Mouse (Mus musculus) layer of hippocampus, postnatal 36 days (tissue): ENCODE data around the gene Fam155a. TPM values are rescaled to one million over a fixed set of nuclear protein-coding genes. Genes with fewer than 3 reads are reported as not detected.
A peak's percentile ranks its signal among the peaks of the same experiment; 100 is the strongest.

ENCODE experiments used
- DNase-seq, 2 experiments: peaks; one replicate each; pipeline ENCODE4 v3.0.0; 2022
- total RNA-seq, 2 experiments: library from RNA; stranded (reverse); gene quantifications; 2 replicates each; pipeline ENCODE4 v1.2.3; 2021

Fam155a gene
- total RNA-seq, 2 experiments from 2014 or later: 115 to 118 TPM

- DNase-seq: no peak
These were observed 506.6 kb downstream of the Fam155a start for GRCm38 (mm10) chr8:9264378-9264777.

GRCm38 (mm10) chr8:9261527-9261926 is 509.4 kb downstream of the Fam155a start:
- DNase-seq: no peak

GRCm38 (mm10) chr8:9255316-9255715 is 515.6 kb downstream of the Fam155a start:
- no peak for DNase-seq

GRCm38 (mm10) chr8:9252991-9253390 is 518.0 kb downstream of the Fam155a start:
- DNase-seq: no peak

GRCm38 (mm10) chr8:9248109-9248821 is 522.7 kb downstream of the Fam155a start:
- no peak for DNase-seq

- DNase-seq: no peak
These were observed 525.0 kb downstream of the Fam155a start for GRCm38 (mm10) chr8:9245994-9246393.

GRCm38 (mm10) chr8:9240996-9241395 is 530.0 kb downstream of the Fam155a start:
- DNase-seq: no peak

GRCm38 (mm10) chr8:9239741-9240140 is 531.2 kb downstream of the Fam155a start:
- DNase-seq: no peak

GRCm38 (mm10) chr8:9238974-9239373 is 532.0 kb downstream of the Fam155a start:
- DNase-seq: no peak

GRCm38 (mm10) chr8:9233326-9233919 is 537.5 kb downstream of the Fam155a start:
- DNase-seq: peak; percentile 93 to 94

GRCm38 (mm10) chr8:9227779-9228464 is 543.0 kb downstream of the Fam155a start:
- peak; percentile 63 to 65 for DNase-seq

- DNase-seq: peak; percentile 52 to 55
These were observed 544.2 kb downstream of the Fam155a start for GRCm38 (mm10) chr8:9226767-9227166.

- no peak for DNase-seq
These were observed 559.2 kb downstream of the Fam155a start for GRCm38 (mm10) chr8:9211751-9212150.

GRCm38 (mm10) chr8:9207505-9208051 is 563.4 kb downstream of the Fam155a start:
- no peak for DNase-seq

- no peak for DNase-seq
These were observed 566.5 kb downstream of the Fam155a start for GRCm38 (mm10) chr8:9204345-9205067.

- DNase-seq: no peak
These were observed 570.9 kb downstream of the Fam155a start for GRCm38 (mm10) chr8:9200099-9200498.

GRCm38 (mm10) chr8:9191682-9192081 is 579.3 kb downstream of the Fam155a start:
- no peak for DNase-seq

GRCm38 (mm10) chr8:9188616-9189015 is 582.3 kb downstream of the Fam155a start:
- DNase-seq: no peak

GRCm38 (mm10) chr8:9185200-9185599 is 585.8 kb downstream of the Fam155a start:
- no peak for DNase-seq

GRCm38 (mm10) chr8:9182461-9182860 is 588.5 kb downstream of the Fam155a start:
- DNase-seq: no peak

- DNase-seq: no peak
These were observed 590.2 kb downstream of the Fam155a start for GRCm38 (mm10) chr8:9180686-9181315.

- DNase-seq: no peak
These were observed 594.0 kb downstream of the Fam155a start for GRCm38 (mm10) chr8:9176974-9177373.
